Mouse (Mus musculus) c-Kit-positive CD71-negative TER-119-negative erythroid progenitor cells, embryonic 14.5 days (primary cell): ENCODE data around the gene Trim68.
"Not testable (repeated sequence)": the region's sequence is repeated elsewhere in the genome, so short reads cannot be mapped to it uniquely, and the experiment has no call there.

Source experiments
- DNase-seq: peaks from one replicate; pipeline ENCODE4 v3.0.0-alpha.2; 2013; ENCODE audit warnings: low read depth

The Trim68 gene

GRCm38 (mm10) chr7:102686944-102687501, at the start of gene Trim68:
Trim68 (minus strand) TSS chr7:102687327.
- peak; percentile 73 for DNase-seq

GRCm38 (mm10) chr7:102733793-102734192, 46.7 kb upstream of the Trim68 start:
- no peak for DNase-seq

- DNase-seq, result no peak
These were observed 40.3 kb upstream of the Trim68 start, which contains the start of gene Olfr559 for GRCm38 (mm10) chr7:102727391-102727790. Olfr559 (minus strand) TSS chr7:102727491.

GRCm38 (mm10) chr7:102718970-102719369, 31.8 kb upstream of the Trim68 start, which contains the start of gene Olfr33:
Olfr33 (minus strand) TSS chr7:102719070.
- DNase-seq, result no peak

- DNase-seq, result no peak
These were observed 14.8 kb upstream of the Trim68 start, which contains the start of gene Olfr558 for GRCm38 (mm10) chr7:102701915-102702314. Olfr558 (plus strand) TSS chr7:102702215.

GRCm38 (mm10) chr7:102698461-102698860, 11.3 kb upstream of the Trim68 start:
- DNase-seq, result no peak

- peak; percentile 35 for DNase-seq
These were observed 8.4 kb upstream of the Trim68 start, which contains the start of gene Olfr557 for GRCm38 (mm10) chr7:102695358-102696125. Olfr557 (plus strand) TSS chr7:102695910.

GRCm38 (mm10) chr7:102681916-102682315, 5.2 kb downstream of the Trim68 start:
- DNase-seq, result no peak

- DNase-seq, result no peak
These were observed 10.9 kb downstream of the Trim68 start for GRCm38 (mm10) chr7:102676225-102676624.

- DNase-seq, result no peak
These were observed 21.7 kb downstream of the Trim68 start for GRCm38 (mm10) chr7:102665378-102665777.

GRCm38 (mm10) chr7:102664599-102664998, 22.5 kb downstream of the Trim68 start, which contains the start of gene Olfr556:
Olfr556 (plus strand) TSS chr7:102664899.
- DNase-seq, result no peak

GRCm38 (mm10) chr7:102658523-102658922, 28.6 kb downstream of the Trim68 start, which contains the start of gene Olfr555:
Olfr555 (plus strand) TSS chr7:102658823.
- no peak for DNase-seq

- not testable (repeated sequence) for DNase-seq
These were observed 42.2 kb downstream of the Trim68 start for GRCm38 (mm10) chr7:102644945-102645344.

- no peak for DNase-seq
These were observed 49.0 kb downstream of the Trim68 start, which contains the start of gene Olfr554 for GRCm38 (mm10) chr7:102638132-102638531. Olfr554 (plus strand) TSS chr7:102638432.

- peak; percentile 19 for DNase-seq
These were observed 50.5 kb downstream of the Trim68 start for GRCm38 (mm10) chr7:102636665-102637064.
